Mouse (Mus musculus): ENCODE measurements at regions not wholly inside any gene's neighbourhood (a gene's known extent, or its start where the extent isn't known, plus 50 kb on each side); places are given as distances from the start of the nearest gene placed in this dataset.

GRCm38 (mm10) chr5:18439281-18439680 lies 79.1 kb upstream of the Gnai1 start:
- no peaks in the 10 kb centered on the region for H3K36me3 ChIP-seq (replicated peaks; ENCODE audit: control insufficient read depth, insufficient read depth, low read depth, low read length)
- H3K9ac ChIP-seq (replicated peaks; ENCODE audit: low read length) = no peak overlapping the region
- no peaks in the 10 kb centered on the region for H3K27me3 ChIP-seq (ENCODE audit: control insufficient read depth, insufficient read depth, low read length)
- no peak overlapping the region for H3K4me3 ChIP-seq (ENCODE audit: low read depth, low read length)
- no peaks in the 10 kb centered on the region for H3K9me3 ChIP-seq (replicated peaks; ENCODE audit: control insufficient read depth, low read length)
- no peak for ATAC-seq (replicated peaks; ENCODE audit: insufficient number of reproducible peaks, low FRiP score, low TSS enrichment, low read depth)
- no peak overlapping the region for H3K27ac ChIP-seq (replicated peaks; ENCODE audit: low read depth, low read length)
- 84% methylated on average over 1 of the region's 1 CpGs for WGBS
- no peak overlapping the region for H3K4me2 ChIP-seq (ENCODE audit: low read depth, low read length)
- no peak for DNase-seq (ENCODE audit: low spot score)
- no peaks in the 10 kb centered on the region for H3K4me1 ChIP-seq (ENCODE audit: control insufficient read depth, insufficient read depth, low read length)

GRCm38 (mm10) chr5:18436099-18436748 lies 76.1 kb upstream of the Gnai1 start:
- ATAC-seq (replicated peaks; ENCODE audit: insufficient number of reproducible peaks, low FRiP score, low TSS enrichment, low read depth) (no peak), DNase-seq (ENCODE audit: low spot score) (no peak)
- Histone ChIP-seq H3K9me3 (replicated peaks; ENCODE audit: control insufficient read depth, low read length) (no peaks in the 10 kb centered on the region), H3K4me1 (ENCODE audit: control insufficient read depth, insufficient read depth, low read length) (no peaks in the 10 kb centered on the region), H3K27me3 (ENCODE audit: control insufficient read depth, insufficient read depth, low read length) (no peaks in the 10 kb centered on the region), H3K4me3 (ENCODE audit: low read depth, low read length) (no peak overlapping the region), H3K4me2 (ENCODE audit: low read depth, low read length) (no peak overlapping the region), H3K9ac (replicated peaks; ENCODE audit: low read length) (no peak overlapping the region), H3K27ac (replicated peaks; ENCODE audit: low read depth, low read length) (no peak overlapping the region), H3K36me3 (replicated peaks; ENCODE audit: control insufficient read depth, insufficient read depth, low read depth, low read length) (no peaks in the 10 kb centered on the region)
- 78% methylated on average over 6 of the region's 6 CpGs for WGBS

- Histone ChIP-seq H3K4me2 (ENCODE audit: low read depth, low read length) (no peak overlapping the region), H3K27me3 (ENCODE audit: control insufficient read depth, insufficient read depth, low read length) (no peaks in the 10 kb centered on the region), H3K4me1 (ENCODE audit: control insufficient read depth, insufficient read depth, low read length) (no peaks in the 10 kb centered on the region), H3K4me3 (ENCODE audit: low read depth, low read length) (no peak overlapping the region), H3K9me3 (replicated peaks; ENCODE audit: control insufficient read depth, low read length) (no peaks in the 10 kb centered on the region), H3K27ac (replicated peaks; ENCODE audit: low read depth, low read length) (no peak overlapping the region), H3K36me3 (replicated peaks; ENCODE audit: control insufficient read depth, insufficient read depth, low read depth, low read length) (no peaks in the 10 kb centered on the region), H3K9ac (replicated peaks; ENCODE audit: low read length) (no peak overlapping the region)
- ATAC-seq (replicated peaks; ENCODE audit: insufficient number of reproducible peaks, low FRiP score, low TSS enrichment, low read depth) (no peak), DNase-seq (ENCODE audit: low spot score) (no peak)
- WGBS = 88% methylated on average over 2 of the region's 2 CpGs
These were observed 74.1 kb upstream of the Gnai1 start for GRCm38 (mm10) chr5:18434245-18434644.

DNA sequence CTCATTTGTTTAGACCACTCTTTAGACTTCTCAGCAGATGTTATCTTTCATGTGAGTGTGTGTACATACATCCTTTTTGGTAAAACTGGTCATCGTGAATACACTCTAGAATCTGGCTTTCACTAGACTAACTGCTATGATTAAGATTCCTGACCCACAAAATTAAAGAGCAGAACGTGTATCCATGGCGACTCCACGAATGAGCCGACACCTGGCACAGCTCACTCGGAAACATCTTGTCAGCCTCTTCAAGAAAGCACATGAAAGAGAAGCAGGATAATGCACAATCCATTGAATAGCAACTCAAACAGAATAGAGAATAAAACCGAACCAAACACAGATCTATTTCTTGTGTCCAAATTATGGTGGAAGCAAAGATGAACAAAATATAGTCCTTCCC lies 73.1 kb upstream of the Gnai1 start:
- Histone ChIP-seq H3K4me1 (ENCODE audit: control insufficient read depth, insufficient read depth, low read length) (no peaks in the 10 kb centered on the region), H3K9me3 (replicated peaks; ENCODE audit: control insufficient read depth, low read length) (no peaks in the 10 kb centered on the region), H3K4me3 (ENCODE audit: low read depth, low read length) (no peak overlapping the region), H3K9ac (replicated peaks; ENCODE audit: low read length) (no peak overlapping the region), H3K27ac (replicated peaks; ENCODE audit: low read depth, low read length) (no peak overlapping the region), H3K36me3 (replicated peaks; ENCODE audit: control insufficient read depth, insufficient read depth, low read depth, low read length) (no peaks in the 10 kb centered on the region), H3K27me3 (ENCODE audit: control insufficient read depth, insufficient read depth, low read length) (no peaks in the 10 kb centered on the region), H3K4me2 (ENCODE audit: low read depth, low read length) (no peak overlapping the region)
- DNase-seq (ENCODE audit: low spot score) (no peak), ATAC-seq (replicated peaks; ENCODE audit: insufficient number of reproducible peaks, low FRiP score, low TSS enrichment, low read depth) (no peak)
- WGBS = 78% methylated on average over 7 of the region's 7 CpGs

- Histone ChIP-seq H3K9ac (replicated peaks; ENCODE audit: low read length) (no peak overlapping the region), H3K36me3 (replicated peaks; ENCODE audit: control insufficient read depth, insufficient read depth, low read depth, low read length) (no peaks in the 10 kb centered on the region), H3K27me3 (ENCODE audit: control insufficient read depth, insufficient read depth, low read length) (no peaks in the 10 kb centered on the region), H3K4me1 (ENCODE audit: control insufficient read depth, insufficient read depth, low read length) (no peaks in the 10 kb centered on the region), H3K27ac (replicated peaks; ENCODE audit: low read depth, low read length) (no peak overlapping the region), H3K4me3 (ENCODE audit: low read depth, low read length) (no peak overlapping the region), H3K9me3 (replicated peaks; ENCODE audit: control insufficient read depth, low read length) (no peaks in the 10 kb centered on the region), H3K4me2 (ENCODE audit: low read depth, low read length) (no peak overlapping the region)
- DNase-seq (ENCODE audit: low spot score) = no peak
- 65% methylated on average over 4 of the region's 4 CpGs for WGBS
- ATAC-seq (replicated peaks; ENCODE audit: insufficient number of reproducible peaks, low FRiP score, low TSS enrichment, low read depth) = no peak
These were observed 64.9 kb upstream of the Gnai1 start for GRCm38 (mm10) chr5:18425098-18425497.

DNA sequence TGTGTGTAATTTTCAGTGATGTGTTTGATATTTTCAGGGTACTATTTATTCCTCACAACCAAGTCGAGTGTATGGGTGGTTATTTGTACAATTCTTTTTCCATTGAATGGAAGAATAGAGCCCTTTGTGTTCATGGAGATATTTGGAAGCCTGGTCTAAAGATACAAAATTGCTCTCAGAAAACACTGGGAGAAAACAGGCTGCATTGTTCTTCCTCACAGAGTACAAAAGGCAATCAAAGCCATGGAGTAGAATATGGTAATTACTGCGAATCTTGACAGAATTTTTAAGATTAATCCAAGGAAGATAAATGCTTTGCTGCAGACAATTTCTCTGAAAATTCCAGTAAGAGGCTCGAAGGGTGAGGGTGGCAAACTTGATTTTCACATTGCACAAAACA lies 54.7 kb upstream of the Gnai1 start:
- H3K9ac ChIP-seq (replicated peaks; ENCODE audit: low read length) = no peak overlapping the region
- no peak overlapping the region for H3K4me2 ChIP-seq (ENCODE audit: low read depth, low read length)
- no peak overlapping the region for H3K4me3 ChIP-seq (ENCODE audit: low read depth, low read length)
- WGBS = 58% methylated on average over 3 of the region's 3 CpGs
- no peaks in the 10 kb centered on the region for H3K9me3 ChIP-seq (replicated peaks; ENCODE audit: control insufficient read depth, low read length)
- no peak overlapping the region for H3K27ac ChIP-seq (replicated peaks; ENCODE audit: low read depth, low read length)
- DNase-seq (ENCODE audit: low spot score) = no peak
- no peaks in the 10 kb centered on the region for H3K4me1 ChIP-seq (ENCODE audit: control insufficient read depth, insufficient read depth, low read length)
- no peaks in the 10 kb centered on the region for H3K36me3 ChIP-seq (replicated peaks; ENCODE audit: control insufficient read depth, insufficient read depth, low read depth, low read length)
- H3K27me3 ChIP-seq (ENCODE audit: control insufficient read depth, insufficient read depth, low read length) = no peaks in the 10 kb centered on the region
- no peak for ATAC-seq (replicated peaks; ENCODE audit: insufficient number of reproducible peaks, low FRiP score, low TSS enrichment, low read depth)
